Mouse (Mus musculus) CH12.LX (cell line): Measurements from ENCODE around the gene Xlr3c. TPM values are rescaled to one million over a fixed set of nuclear protein-coding genes. Genes with fewer than 3 reads are reported as not detected.
"Not testable (repeated sequence)": the region's sequence is repeated elsewhere in the genome, so short reads cannot be mapped to it uniquely, and the experiment has no call there.

Experiments
- DNase-seq: peaks from one replicate; pipeline ENCODE4 v3.0.0-alpha.2; 2013; ENCODE audit errors: extremely low read depth
- H3K27ac ChIP-seq: 2 replicates; pipeline ENCODE4 v1.5.1; 2012; ENCODE audit warnings: low read depth, mild to moderate bottlenecking, control low read depth, moderate library complexity; ENCODE audit not compliant: insufficient read depth
- H3K27me3 ChIP-seq: replicated peaks from 2 replicates; pipeline ENCODE3; 2012; ENCODE audit warnings: inconsistent platforms
- H3K36me3 ChIP-seq, 2 experiments: replicated peaks in 1 of 2; 2 replicates each; pipeline versions ENCODE3 to v1.6.1; 2012; ENCODE audit warnings: inconsistent platforms in 1 of 2, low read length in 1 of 2, mild to moderate bottlenecking in 1 of 2, mixed read lengths in 1 of 2, moderate library complexity in 1 of 2; ENCODE audit not compliant: control insufficient read depth in 1 of 2, insufficient read depth in 1 of 2
- H3K4me1 ChIP-seq, 2 experiments: 2 replicates each; pipeline ENCODE4 v1.6.1; 2012; ENCODE audit warnings: inconsistent platforms in 1 of 2, moderate library complexity in 1 of 2; ENCODE audit not compliant: insufficient read depth in 2 of 2, control insufficient read depth in 1 of 2
- H3K4me2 ChIP-seq: 2 replicates; pipeline ENCODE4 v1.6.1; 2012; ENCODE audit warnings: low read depth, mild to moderate bottlenecking, control low read depth; ENCODE audit not compliant: poor library complexity, insufficient read depth, severe bottlenecking
- H3K4me3 ChIP-seq, 3 experiments: fragments of 150-350 bp in 1 of 3; sonication (generic) in 1 of 3; replicated peaks in 1 of 3; 2 replicates each; pipeline versions ENCODE3 to v1.5.1; 2011 to 2012; ENCODE audit warnings: low read depth in 2 of 3, low read length in 2 of 3, mild to moderate bottlenecking in 2 of 3, moderate library complexity in 2 of 3, control low read depth in 1 of 3, improper control_type of control experiment in 1 of 3, inconsistent platforms in 1 of 3, mixed read lengths in 1 of 3; ENCODE audit not compliant: poor library complexity in 1 of 3
- H3K79me2 ChIP-seq: replicated peaks from 2 replicates; pipeline ENCODE4 v1.6.1; 2012; ENCODE audit warnings: mild to moderate bottlenecking, moderate library complexity; ENCODE audit not compliant: control insufficient read depth, poor library complexity, insufficient read depth, severe bottlenecking; ENCODE audit errors: extremely low read depth
- H3K9ac ChIP-seq: 2 replicates; pipeline ENCODE4 v1.6.1; 2012; ENCODE audit warnings: low read depth, mild to moderate bottlenecking, control low read depth, moderate library complexity; ENCODE audit not compliant: insufficient read depth
- H3K9me3 ChIP-seq: replicated peaks from 2 replicates; pipeline ENCODE3; 2012; ENCODE audit warnings: low read length, inconsistent platforms, mixed read lengths
- CHD1 ChIP-seq: IDR thresholded peaks from 2 replicates; pipeline ENCODE4 v1.6.1; 2012; ENCODE audit warnings: low read depth, low read length, improper control_type of control experiment, inconsistent platforms
- CTCF ChIP-seq, 2 experiments: IDR thresholded peaks in 1 of 2; conservative IDR thresholded peaks in 1 of 2; 2 replicates each; pipeline ENCODE4 v1.5.1; 2011 to 2012; ENCODE audit warnings: low read depth in 2 of 2, low read length in 2 of 2, improper control_type of control experiment in 1 of 2, inconsistent platforms in 1 of 2, mild to moderate bottlenecking in 1 of 2, moderate library complexity in 1 of 2
- MAX ChIP-seq: IDR thresholded peaks from 2 replicates; pipeline ENCODE4 v1.6.1; 2011; ENCODE audit warnings: low read length, improper control_type of control experiment
- NRF1 ChIP-seq: IDR thresholded peaks from 2 replicates; pipeline ENCODE4 v1.6.1; 2014; ENCODE audit warnings: low read depth, mild to moderate bottlenecking, inconsistent platforms, low read length, improper control_type of control experiment, moderate library complexity
- POLR2A ChIP-seq: IDR thresholded peaks from 2 replicates; pipeline ENCODE4 v1.6.1; 2011; ENCODE audit warnings: low read depth, mild to moderate bottlenecking, improper control_type of control experiment, low read length
- RAD21 ChIP-seq: IDR thresholded peaks from 2 replicates; pipeline ENCODE4 v1.6.1; 2011; ENCODE audit warnings: low read depth, mild to moderate bottlenecking, low read length, improper control_type of control experiment, moderate library complexity
- SMC3 ChIP-seq: IDR thresholded peaks from 2 replicates; pipeline ENCODE4 v1.6.1; 2011; ENCODE audit warnings: low read depth, low read length, improper control_type of control experiment
- ZKSCAN1 ChIP-seq: IDR thresholded peaks from 2 replicates; pipeline ENCODE4 v1.6.1; 2012; ENCODE audit warnings: low read depth, inconsistent platforms, low read length, improper control_type of control experiment, borderline replicate concordance
- ZMIZ1 ChIP-seq: IDR thresholded peaks from 2 replicates; pipeline ENCODE4 v1.6.1; 2012; ENCODE audit warnings: low read depth, mild to moderate bottlenecking, inconsistent platforms, low read length, improper control_type of control experiment
- dilution Hi-C: fragments of 300-500 bp; cut with MboI; formaldehyde crosslinking; loops from 2 replicates; pipeline ENCODE4 v1.14.3; 2020; ENCODE audit warnings: low sequenced_read_pairs; ENCODE audit not compliant: extremely low pct_unique_long_range_greater_than_20kb, extremely low pct_ligation_motif_present
- in situ Hi-C: fragments of 300-500 bp; cut with MboI; formaldehyde crosslinking; loops from 3 replicates; pipeline ENCODE4 v1.14.3; 2019; ENCODE audit warnings: low sequenced_read_pairs, low pct_ligation_motif_present, low pct_unique_long_range_greater_than_20kb, mixed read lengths
- polyA plus RNA-seq: library from polyadenylated mRNA; unstranded; fragments of >175 nt; gene quantifications from 2 replicates; pipeline ENCODE4 v1.2.1, GENCODE M21; 2012; ENCODE audit warnings: low read depth; ENCODE audit not compliant: insufficient read length
- total RNA-seq, 2 experiments: library from RNA; depleted of rRNA; stranded (reverse); fragments of 300-350 nt in 1 of 2; fragments of >200 nt in 1 of 2; gene quantifications; 2 replicates each; pipeline ENCODE4 v1.2.3; 2012 to 2014

The Xlr3c gene
- total RNA-seq (2012; rRNA removed): 12.7 and 12.9 TPM in 2 replicates
- 4.5 and 6.0 TPM in 2 replicates for total RNA-seq (2014; rRNA removed)
- polyA plus RNA-seq: 2.3 and 3.9 TPM in 2 replicates

DNA sequence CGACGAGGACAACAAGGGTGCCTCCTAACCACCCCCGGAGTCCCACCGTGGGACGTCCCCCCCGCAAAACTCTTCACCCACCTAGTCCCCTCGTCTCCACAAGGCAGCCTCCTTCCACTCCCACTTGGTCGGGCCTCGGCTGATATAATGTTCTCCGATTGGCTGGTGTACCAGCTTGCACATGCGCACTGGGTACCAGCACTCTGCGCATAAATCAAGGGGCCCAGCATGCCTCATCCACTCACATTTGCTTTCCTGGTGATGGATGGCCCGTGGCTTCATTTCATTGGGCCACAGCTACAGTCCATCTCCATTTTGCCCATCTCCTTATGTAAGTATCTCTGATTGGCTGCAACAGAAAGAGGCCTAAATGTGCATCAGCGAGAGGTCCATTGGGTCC, at the start of gene Xlr3c:
Xlr3c (minus strand) TSS at position 121 of the 400 bp plus-strand sequence.
- H3K4me1 ChIP-seq, H3K9me3 ChIP-seq, H3K4me2 ChIP-seq, H3K36me3 ChIP-seq, H3K9ac ChIP-seq, DNase-seq, in situ Hi-C loops, H3K4me3 ChIP-seq, H3K27ac ChIP-seq, H3K27me3 ChIP-seq, H3K79me2 ChIP-seq, dilution Hi-C loops: not testable (repeated sequence)
- TF ChIP-seq NRF1 (peak; percentile 77), POLR2A (peak; percentile 22; the same call in 1 of the 2 replicates)

DNA sequence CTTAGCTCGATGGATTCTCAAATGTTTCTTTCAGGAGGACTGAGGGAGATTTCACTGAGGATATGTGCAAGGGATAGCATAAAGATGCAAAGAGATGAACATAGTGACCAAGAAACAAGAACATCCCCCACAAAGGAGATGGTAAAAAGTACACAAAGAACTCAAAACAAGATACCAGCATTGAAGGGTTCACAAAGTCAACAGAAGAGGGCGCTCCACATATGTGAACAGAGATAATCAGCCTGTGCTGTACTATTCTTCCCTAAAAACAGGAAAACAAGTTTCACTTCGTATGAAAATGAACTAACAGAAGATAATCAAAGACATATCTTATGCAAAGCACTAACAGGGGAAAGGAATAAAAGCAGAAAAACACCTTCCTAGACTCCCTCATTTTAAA, 47.3 kb upstream of the Xlr3c start:
- Histone ChIP-seq H3K9me3 (no peaks in the 10 kb centered on the region), H3K27me3 (no peaks in the 10 kb centered on the region), H3K9ac (no peak overlapping the region), H3K27ac (no peak overlapping the region)
- in situ Hi-C loops: loop anchor here (25.0 kb wide), 1 partner anchor 100 kb away; the partner anchor contains the start of gene Zfp92
- TF ChIP-seq ZMIZ1 (no peak), RAD21 (peak; percentile 63), NRF1 (no peak), CTCF (conservative IDR thresholded peaks at IDR 0.05 in 1 of 2, IDR thresholded peaks at IDR 0.05 in 1 of 2; ENCODE audit: low read depth in 2 of 2, low read length in 2 of 2) (peak; percentile 42 to 70; a peak in 3 of 4 replicates), ZKSCAN1 (no peak), CHD1 (no peak), SMC3 (peak; percentile 75), MAX (no peak)
- TF ChIP-seq, all 38 proteins: peak for 3
- Histone ChIP-seq H3K79me2 (no peaks in the 10 kb centered on the region), H3K4me2 (no peak overlapping the region), H3K4me3 (no peak overlapping the region), H3K4me1 (no peaks in the 10 kb centered on the region), H3K36me3 (no peaks in the 10 kb centered on the region)
- dilution Hi-C loops: no loop called here
- DNase-seq: peak; percentile 41

DNA sequence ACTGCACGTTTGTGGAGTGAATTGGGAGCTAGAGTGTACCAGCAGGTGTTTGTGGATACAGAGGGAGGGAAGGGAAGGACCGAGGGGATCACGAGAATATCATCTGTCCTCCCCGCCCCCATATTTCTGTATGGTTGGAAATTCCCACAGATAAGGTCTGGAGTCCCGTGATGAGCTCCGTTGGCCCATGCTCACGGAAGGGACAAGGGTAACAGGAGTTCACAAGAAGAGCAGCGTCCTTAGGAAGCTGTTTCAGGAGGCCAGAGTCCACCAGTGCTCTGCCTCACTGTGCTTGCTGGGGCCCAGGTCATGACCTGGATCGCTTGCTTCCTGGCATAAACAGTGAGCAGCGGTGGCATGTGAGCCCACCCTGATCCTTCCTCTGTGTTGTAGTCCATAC, 30.6 kb upstream of the Xlr3c start:
- H3K27ac ChIP-seq, H3K9ac ChIP-seq, DNase-seq, H3K4me3 ChIP-seq, H3K27me3 ChIP-seq, dilution Hi-C loops, H3K4me1 ChIP-seq, H3K79me2 ChIP-seq, H3K9me3 ChIP-seq, H3K36me3 ChIP-seq, in situ Hi-C loops, H3K4me2 ChIP-seq: not testable (repeated sequence)

DNA sequence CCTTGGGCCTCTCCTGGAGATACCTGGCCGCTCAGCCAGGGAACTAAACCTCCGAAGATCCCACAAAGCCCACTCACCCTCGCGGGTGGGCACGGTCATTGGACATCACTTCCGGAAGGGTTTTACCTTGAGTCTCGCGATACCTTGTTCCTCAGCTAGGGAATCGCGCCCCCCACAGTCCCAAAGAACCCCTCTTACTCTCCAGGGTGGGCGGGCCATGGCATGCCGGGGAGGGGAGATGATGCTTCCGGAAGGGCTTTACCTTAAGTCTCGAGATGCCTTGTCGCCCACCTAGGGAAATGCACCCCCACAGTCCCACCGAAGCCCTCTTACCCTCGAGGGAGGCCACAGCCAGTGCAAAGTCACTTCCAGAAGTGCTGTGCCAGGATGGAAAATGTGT, 27.7 kb upstream of the Xlr3c start, which contains the start of the genes Xlr5a and Xlr5c:
Xlr5a (minus strand) TSS at position 101 of the 400 bp plus-strand sequence.
Xlr5c (minus strand) TSS at position 101 of the 400 bp plus-strand sequence.
- dilution Hi-C loops, H3K27me3 ChIP-seq, H3K4me3 ChIP-seq, H3K36me3 ChIP-seq, in situ Hi-C loops, H3K79me2 ChIP-seq, H3K27ac ChIP-seq, H3K4me2 ChIP-seq, H3K9ac ChIP-seq, DNase-seq, H3K9me3 ChIP-seq, H3K4me1 ChIP-seq: not testable (repeated sequence)

DNA sequence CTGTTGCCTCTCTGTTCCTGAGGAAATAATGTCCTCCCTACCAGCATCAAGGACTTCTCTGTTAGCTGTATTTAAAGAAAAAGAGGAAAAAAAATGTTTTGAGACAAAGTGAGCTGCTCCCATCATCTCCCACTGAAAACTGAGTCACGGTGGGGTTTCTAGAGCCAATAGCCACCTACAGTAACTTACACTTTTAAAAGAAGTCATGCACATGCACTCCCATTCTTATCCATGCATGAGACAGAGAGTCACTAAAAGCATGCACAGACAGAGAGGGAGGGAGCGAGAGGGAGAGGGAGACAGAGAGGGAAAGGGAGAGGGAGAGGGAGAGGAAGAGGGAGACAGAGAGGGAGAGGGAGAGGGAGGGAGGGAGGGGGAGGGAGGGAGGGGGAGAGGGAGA, 2.8 kb downstream of the Xlr3c start:
- H3K9ac ChIP-seq, H3K4me3 ChIP-seq, DNase-seq, H3K36me3 ChIP-seq, H3K79me2 ChIP-seq, H3K9me3 ChIP-seq, in situ Hi-C loops, dilution Hi-C loops, H3K4me1 ChIP-seq, H3K27me3 ChIP-seq, H3K4me2 ChIP-seq, H3K27ac ChIP-seq: not testable (repeated sequence)
